Mouse (Mus musculus) embryonic fibroblast, embryonic 13.5 days (primary cell): Measurements from ENCODE around the gene Wbp2.

Source experiments
- CTCF ChIP-seq: IDR thresholded peaks from 2 replicates; pipeline ENCODE4 v1.5.1; 2011; ENCODE audit warnings: mild to moderate bottlenecking, control low read depth, low read length, moderate library complexity, borderline replicate concordance; ENCODE audit not compliant: insufficient read depth
- POLR2A ChIP-seq: IDR thresholded peaks from 2 replicates; pipeline ENCODE4 v1.6.1; 2011; ENCODE audit warnings: low read depth, mild to moderate bottlenecking, control low read depth, low read length, moderate library complexity

GRCm38 (mm10) chr11:116129993-116130487 is 43.2 kb upstream of the Wbp2 start:
- no peak for TF ChIP-seq POLR2A
- TF ChIP-seq CTCF: no peak
